Mouse (Mus musculus) liver, embryonic 16.5 days (tissue): ENCODE results near the gene Asap2. TPM values are rescaled to one million over a fixed set of nuclear protein-coding genes. Genes with fewer than 3 reads are reported as not detected.

Experiments
- ATAC-seq: fragments of 200-750 bp; cut with Nextera tagmentation; 2 replicates; pipeline ENCODE4 v1.8.0; 2017; ENCODE audit warnings: low read depth, mild to moderate bottlenecking, moderate number of reproducible peaks, moderate library complexity
- H3K27ac ChIP-seq: fragments of 300-500 bp; sonication (generic); 2 replicates; pipeline ENCODE4 v1.5.1; 2014; ENCODE audit warnings: mild to moderate bottlenecking, low read length
- H3K27me3 ChIP-seq: fragments of 300-500 bp; sonication (generic); 2 replicates; pipeline ENCODE4 v1.6.1; 2014; ENCODE audit warnings: low read depth, low read length, mixed read lengths; ENCODE audit not compliant: control insufficient read depth, insufficient read depth
- H3K36me3 ChIP-seq: fragments of 300-500 bp; sonication (generic); 2 replicates; pipeline ENCODE4 v1.6.1; 2014; ENCODE audit warnings: mild to moderate bottlenecking; ENCODE audit not compliant: control insufficient read depth, insufficient read depth
- H3K4me1 ChIP-seq: fragments of 300-500 bp; sonication (generic); 2 replicates; pipeline ENCODE4 v1.6.1; 2014; ENCODE audit warnings: low read depth, low read length, mixed read lengths; ENCODE audit not compliant: control insufficient read depth
- H3K4me2 ChIP-seq: fragments of 300-500 bp; sonication (generic); 2 replicates; pipeline ENCODE4 v1.6.1; 2014; ENCODE audit warnings: low read depth, low read length, mixed read lengths
- H3K4me3 ChIP-seq: fragments of 300-500 bp; sonication (generic); 2 replicates; pipeline ENCODE4 v1.5.1; 2014; ENCODE audit warnings: low read depth, mild to moderate bottlenecking, low read length
- H3K9ac ChIP-seq: fragments of 300-500 bp; sonication (generic); 2 replicates; pipeline ENCODE4 v1.6.1; 2014; ENCODE audit warnings: low read depth, low read length
- H3K9me3 ChIP-seq: fragments of 300-500 bp; sonication (generic); replicated peaks from 2 replicates; pipeline ENCODE4 v1.6.1; 2016; ENCODE audit warnings: low read length; ENCODE audit not compliant: control insufficient read depth
- WGBS: fragments of 180-500 bp; shearing (Covaris S2); extraction: QIAGEN DNeasy Blood & Tissue Kit; methylation state at CpG from one replicate; pipeline ENCODE4 v1.1.7; 2014; ENCODE audit not compliant: insufficient replicate concordance; 5-methylcytosine and 5-hydroxymethylcytosine counted together
- polyA plus RNA-seq: library from polyadenylated mRNA; unstranded; fragments of >200 nt; fragmentation: Nextera tagmentation; extraction: Ambion mirVana; gene quantifications from 2 replicates; pipeline ENCODE4 v1.2.1, GENCODE M21; 2015

Gene Asap2
- polyA plus RNA-seq, 1 experiment from 2014 or later = 1.5 TPM

DNA sequence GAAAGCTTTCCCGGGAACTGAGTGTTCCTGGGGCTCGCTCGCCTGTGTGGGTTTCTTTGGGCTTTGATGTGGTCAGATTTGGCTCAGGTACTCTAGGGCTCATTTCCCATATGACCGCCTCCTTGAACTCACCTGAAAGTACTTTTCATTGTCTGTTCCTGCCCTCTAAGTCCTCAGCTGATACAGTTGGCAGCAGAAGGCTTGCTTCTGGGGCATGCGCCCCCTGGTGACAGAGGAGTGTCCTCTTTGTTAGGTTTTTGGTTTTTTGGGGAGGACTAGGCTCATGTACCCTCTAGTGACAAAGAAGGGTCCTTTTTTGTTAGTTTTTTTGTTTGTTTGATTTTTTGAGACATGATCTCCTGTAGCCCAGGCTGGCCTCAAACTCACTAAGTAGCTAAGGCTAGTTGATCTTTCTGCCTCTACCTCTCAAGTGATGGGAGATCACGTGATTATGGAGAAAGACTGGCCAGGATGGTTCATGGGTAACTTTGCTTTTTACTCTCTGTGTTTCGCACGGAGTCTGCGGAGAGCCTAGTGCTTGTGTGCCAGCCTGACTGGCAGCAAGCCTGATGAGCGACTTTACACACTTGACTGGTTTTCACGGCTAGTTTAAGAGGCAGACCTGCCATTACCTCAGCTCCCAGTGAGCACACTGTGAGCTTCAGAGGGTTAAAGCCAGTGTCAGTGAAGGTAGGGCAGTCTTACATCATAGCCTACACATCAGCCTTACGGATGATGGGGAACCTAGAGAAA lies 328.1 kb downstream of the Asap2 start:
- WGBS = 65% methylated on average over 12 of the region's 12 CpGs
- Histone ChIP-seq H3K4me3 (no peak overlapping the region), H3K9ac (no peak overlapping the region), H3K27me3 (no peaks in the 10 kb centered on the region), H3K36me3 (peaks cover 6% of the 10 kb centered on the region; the same call in 1 of the 2 replicates), H3K9me3 (no peaks in the 10 kb centered on the region), H3K4me1 (peaks cover 18% of the 10 kb centered on the region), H3K27ac (no peak overlapping the region), H3K4me2 (no peak overlapping the region)
- ATAC-seq = no peak
